Mouse (Mus musculus): Measurements from ENCODE around the gene Vpreb2. TPM values are rescaled to one million over a fixed set of nuclear protein-coding genes. Genes with fewer than 3 reads are reported as not detected.

Gene Vpreb2
- polyA plus RNA-seq, 1 experiment from 2014 or later: not detected

DNA sequence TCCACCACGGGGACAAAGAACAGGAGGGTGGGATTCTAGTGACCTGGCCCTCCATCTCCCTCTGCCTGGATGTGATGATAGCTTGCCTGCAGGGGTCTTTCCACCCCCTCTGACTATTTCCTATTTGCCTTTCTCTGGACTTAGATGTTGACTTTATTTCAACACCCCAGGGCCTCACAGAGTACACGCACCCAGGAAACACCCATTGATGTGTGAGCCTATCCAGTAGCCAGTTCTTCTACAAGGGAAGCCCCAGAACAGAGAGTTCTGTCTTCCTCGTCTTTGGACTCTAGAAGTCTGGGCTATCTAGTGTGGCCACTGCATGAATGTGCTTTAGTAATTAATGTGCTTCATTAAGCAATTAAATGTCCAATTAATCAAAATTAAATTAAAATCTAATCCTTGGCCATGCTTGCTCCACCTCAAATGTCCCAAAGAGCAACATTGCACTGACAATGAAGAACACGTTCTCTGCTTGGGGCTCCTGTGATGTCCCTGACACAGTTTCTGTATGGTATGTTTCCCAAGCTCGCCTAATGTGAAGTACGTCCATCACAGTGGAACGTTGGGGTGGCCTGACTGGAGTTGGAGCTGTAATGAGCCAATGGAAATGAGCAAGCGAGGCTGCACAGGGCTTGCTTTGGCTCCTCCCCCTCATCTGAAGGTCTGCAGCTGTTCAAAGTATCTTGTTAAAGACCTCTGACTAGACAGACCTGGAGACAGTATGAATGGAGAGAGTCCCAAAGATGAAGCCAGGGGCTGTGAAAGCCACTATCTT is 42.7 kb downstream of the Vpreb2 start:
- Histone ChIP-seq H3K9me3 (ENCODE audit: control insufficient read depth, low read length) (no peaks in the 10 kb centered on the region), H3K27ac (no peak overlapping the region), H3K4me1 (replicated peaks; ENCODE audit: control insufficient read depth, insufficient read depth, low read length) (no peaks in the 10 kb centered on the region), H3K4me2 (replicated peaks) (no peak overlapping the region), H3K36me3 (replicated peaks; ENCODE audit: control insufficient read depth, insufficient read depth) (no peaks in the 10 kb centered on the region), H3K27me3 (ENCODE audit: control insufficient read depth, insufficient read depth, low read length) (no peaks in the 10 kb centered on the region), H3K4me3 (replicated peaks; ENCODE audit: low read length) (no peak overlapping the region), H3K9ac (no peak overlapping the region)
- WGBS: 80% methylated on average over 8 of the region's 8 CpGs
- no peak for ATAC-seq (ENCODE audit: low FRiP score)
- no peak for DNase-seq (ENCODE audit: low spot score)

DNA sequence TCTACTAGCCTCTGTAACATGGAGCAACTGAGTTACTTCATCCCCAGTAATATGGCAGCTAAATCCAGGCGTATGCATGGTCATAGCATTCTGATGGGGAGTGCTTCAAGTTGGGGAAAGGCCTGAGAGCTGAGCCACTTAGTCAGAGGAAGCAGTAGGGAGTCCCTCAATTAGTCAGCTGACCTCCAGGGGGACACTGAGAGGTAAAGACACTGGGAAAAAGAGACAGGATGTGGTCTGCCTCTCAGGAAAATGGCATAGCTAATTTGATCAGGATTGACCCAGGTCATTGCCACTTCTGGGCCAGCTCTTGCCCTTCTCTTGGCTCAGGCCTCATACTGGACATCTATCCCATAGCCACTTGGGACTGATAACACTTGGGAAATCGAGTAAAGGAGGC is 47.1 kb downstream of the Vpreb2 start:
- H3K9ac ChIP-seq: no peak overlapping the region
- WGBS: 56% methylated on average over 2 of the region's 2 CpGs

More for the DNA sequence above, 47.1 kb downstream of the Vpreb2 start:
- DNase-seq (ENCODE audit: low spot score): no peak
- Histone ChIP-seq H3K9me3 (ENCODE audit: control insufficient read depth, low read length) (no peaks in the 10 kb centered on the region), H3K4me1 (replicated peaks; ENCODE audit: control insufficient read depth, insufficient read depth, low read length) (no peaks in the 10 kb centered on the region), H3K27me3 (ENCODE audit: control insufficient read depth, insufficient read depth, low read length) (no peaks in the 10 kb centered on the region), H3K4me3 (replicated peaks; ENCODE audit: low read length) (no peak overlapping the region), H3K4me2 (replicated peaks) (no peak overlapping the region), H3K36me3 (replicated peaks; ENCODE audit: control insufficient read depth, insufficient read depth) (no peaks in the 10 kb centered on the region), H3K27ac (no peak overlapping the region)
- no peak for ATAC-seq (ENCODE audit: low FRiP score)

Other genes with a start within 250 kb of the Vpreb2 start
- gene Med15, start 247.5 kb upstream of the Vpreb2 start, polyA plus RNA-seq (2014; fragmentation: Nextera tagmentation; extraction: Ambion mirVana): 38.2 and 42.0 TPM in 2 replicates
- 82.1 and 96.0 TPM in 2 replicates for gene Klhl22, start 220.8 kb upstream of the Vpreb2 start, polyA plus RNA-seq (2014; fragmentation: Nextera tagmentation; extraction: Ambion mirVana)
- 2.9 and 3.4 TPM in 2 replicates for gene Scarf2, start 183.1 kb upstream of the Vpreb2 start, polyA plus RNA-seq (2014; fragmentation: Nextera tagmentation; extraction: Ambion mirVana)
- 6.0 and 6.1 TPM in 2 replicates for gene B830017H08Rik, start 147.3 kb upstream of the Vpreb2 start, polyA plus RNA-seq (2014; fragmentation: Nextera tagmentation; extraction: Ambion mirVana)
- gene Car15, start 142.1 kb upstream of the Vpreb2 start, polyA plus RNA-seq (2014; fragmentation: Nextera tagmentation; extraction: Ambion mirVana): 2.5 and 3.4 TPM in 2 replicates
- 0.29 and 0.48 TPM in 2 replicates for gene Gm20518, start 88.8 kb upstream of the Vpreb2 start, polyA plus RNA-seq (2014; fragmentation: Nextera tagmentation; extraction: Ambion mirVana)
- gene Tssk1, start 86.2 kb upstream of the Vpreb2 start, polyA plus RNA-seq (2014; fragmentation: Nextera tagmentation; extraction: Ambion mirVana): 0.05 and 0.13 TPM in 2 replicates
- 105 TPM in 2 replicates for gene Dgcr2, start 81.9 kb upstream of the Vpreb2 start, polyA plus RNA-seq (2014; fragmentation: Nextera tagmentation; extraction: Ambion mirVana)
- gene Tssk2, start 81.8 kb upstream of the Vpreb2 start, polyA plus RNA-seq (2014; fragmentation: Nextera tagmentation; extraction: Ambion mirVana): not detected in 2 replicates
- 38.9 and 41.0 TPM in 2 replicates for gene Ess2, start 69.1 kb upstream of the Vpreb2 start, polyA plus RNA-seq (2014; fragmentation: Nextera tagmentation; extraction: Ambion mirVana)
- gene Gsc2, start 65.4 kb upstream of the Vpreb2 start, polyA plus RNA-seq (2014; fragmentation: Nextera tagmentation; extraction: Ambion mirVana): 0.44 and 1.1 TPM in 2 replicates
- gene Slc25a1, start 52.2 kb upstream of the Vpreb2 start, polyA plus RNA-seq (2014; fragmentation: Nextera tagmentation; extraction: Ambion mirVana): 175 and 176 TPM in 2 replicates
- 128 and 156 TPM in 2 replicates for gene Dgcr6, start 72.4 kb downstream of the Vpreb2 start, polyA plus RNA-seq (2014; fragmentation: Nextera tagmentation; extraction: Ambion mirVana)
- gene Prodh, start 109.8 kb downstream of the Vpreb2 start, polyA plus RNA-seq (2014; fragmentation: Nextera tagmentation; extraction: Ambion mirVana): 2.8 and 3.1 TPM in 2 replicates
- 22.7 and 26.2 TPM in 2 replicates for gene Rtn4r, start 147.2 kb downstream of the Vpreb2 start, polyA plus RNA-seq (2014; fragmentation: Nextera tagmentation; extraction: Ambion mirVana)
- not detected in 2 replicates for gene Ccdc188, start 237.5 kb downstream of the Vpreb2 start, polyA plus RNA-seq (2014; fragmentation: Nextera tagmentation; extraction: Ambion mirVana)